Mouse (Mus musculus) lung, postnatal 0 days (tissue): ENCODE measurements around the gene Olfr894.

Source experiments
- CTCF ChIP-seq: IDR thresholded peaks from 2 replicates; pipeline ENCODE4 v1.5.1; 2016; ENCODE audit warnings: antibody characterized with exemption, mild to moderate bottlenecking
- EP300 ChIP-seq: IDR thresholded peaks from 2 replicates; pipeline ENCODE4 v1.6.1; 2016; ENCODE audit warnings: antibody characterized with exemption, mild to moderate bottlenecking, control low read depth

DNA sequence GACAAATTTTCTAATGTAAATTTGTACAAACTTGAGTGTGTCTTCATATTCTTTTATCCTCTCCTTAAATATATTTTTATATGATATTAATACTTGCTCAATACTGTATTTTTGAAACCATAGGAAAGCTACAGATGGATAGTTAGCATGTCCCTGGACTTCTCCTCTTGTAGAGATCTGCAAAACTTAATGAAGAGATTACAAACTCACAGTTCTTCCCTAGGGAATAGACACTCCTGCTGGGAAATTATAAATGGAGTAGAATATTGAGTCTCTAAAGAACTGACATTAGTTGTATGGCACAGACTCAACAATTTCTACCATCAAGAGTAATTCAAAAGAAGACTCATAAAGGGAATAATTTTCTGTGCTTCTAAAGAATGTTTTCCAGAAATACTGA is at the start of gene Olfr894:
- TF ChIP-seq CTCF, result no peak
- no peak for TF ChIP-seq EP300
